Mouse (Mus musculus) heart, embryonic 12.5 days (tissue): ENCODE measurements around the gene Son. TPM values are rescaled to one million over a fixed set of nuclear protein-coding genes. Genes with fewer than 3 reads are reported as not detected.
A peak's percentile ranks its signal among the peaks of the same experiment; 100 is the strongest.

Experiments
- ATAC-seq: fragments of 200-750 bp; cut with Nextera tagmentation; 2 replicates; pipeline ENCODE4 v1.8.0; 2017; ENCODE audit warnings: moderate TSS enrichment, moderate library complexity; ENCODE audit not compliant: insufficient number of reproducible peaks, low FRiP score
- H3K27ac ChIP-seq: fragments of 300-500 bp; sonication (generic); 2 replicates; pipeline ENCODE4 v1.5.1; 2016; ENCODE audit warnings: mild to moderate bottlenecking, moderate library complexity; ENCODE audit not compliant: poor library complexity, severe bottlenecking
- H3K27me3 ChIP-seq: fragments of 300-500 bp; sonication (generic); replicated peaks from 2 replicates; pipeline ENCODE4 v1.6.1; 2016; ENCODE audit warnings: mild to moderate bottlenecking, moderate library complexity
- H3K36me3 ChIP-seq: fragments of 300-500 bp; sonication (generic); 2 replicates; pipeline ENCODE4 v1.6.1; 2016; ENCODE audit warnings: mild to moderate bottlenecking, moderate library complexity
- H3K4me1 ChIP-seq: fragments of 300-500 bp; sonication (generic); replicated peaks from 2 replicates; pipeline ENCODE4 v1.6.1; 2016; ENCODE audit warnings: mild to moderate bottlenecking
- H3K4me2 ChIP-seq: fragments of 300-500 bp; sonication (generic); 2 replicates; pipeline ENCODE4 v1.6.1; 2016; ENCODE audit warnings: mild to moderate bottlenecking, moderate library complexity
- H3K4me3 ChIP-seq: fragments of 300-500 bp; sonication (generic); 2 replicates; pipeline ENCODE4 v1.5.1; 2016; ENCODE audit warnings: mild to moderate bottlenecking
- H3K9ac ChIP-seq: fragments of 300-500 bp; sonication (generic); 2 replicates; pipeline ENCODE4 v1.6.1; 2016; ENCODE audit warnings: mild to moderate bottlenecking, moderate library complexity
- H3K9me3 ChIP-seq: fragments of 300-500 bp; sonication (generic); replicated peaks from 2 replicates; pipeline ENCODE4 v1.6.1; 2016; ENCODE audit warnings: mild to moderate bottlenecking, moderate library complexity
- whole genome bisulfite sequencing: fragments of 180-500 bp; shearing (Covaris S2); methylation state at CpG from one replicate; pipeline ENCODE4 v1.1.7; 2016; 5-methylcytosine and 5-hydroxymethylcytosine counted together
- polyA plus RNA-seq: library from polyadenylated mRNA; unstranded; fragments of >200 nt; fragmentation: Nextera tagmentation; extraction: Ambion mirVana; gene quantifications from 2 replicates; pipeline ENCODE4 v1.2.1, GENCODE M21; 2016

The Son gene
- polyA plus RNA-seq, 1 experiment from 2014 or later = 97.8 TPM

DNA sequence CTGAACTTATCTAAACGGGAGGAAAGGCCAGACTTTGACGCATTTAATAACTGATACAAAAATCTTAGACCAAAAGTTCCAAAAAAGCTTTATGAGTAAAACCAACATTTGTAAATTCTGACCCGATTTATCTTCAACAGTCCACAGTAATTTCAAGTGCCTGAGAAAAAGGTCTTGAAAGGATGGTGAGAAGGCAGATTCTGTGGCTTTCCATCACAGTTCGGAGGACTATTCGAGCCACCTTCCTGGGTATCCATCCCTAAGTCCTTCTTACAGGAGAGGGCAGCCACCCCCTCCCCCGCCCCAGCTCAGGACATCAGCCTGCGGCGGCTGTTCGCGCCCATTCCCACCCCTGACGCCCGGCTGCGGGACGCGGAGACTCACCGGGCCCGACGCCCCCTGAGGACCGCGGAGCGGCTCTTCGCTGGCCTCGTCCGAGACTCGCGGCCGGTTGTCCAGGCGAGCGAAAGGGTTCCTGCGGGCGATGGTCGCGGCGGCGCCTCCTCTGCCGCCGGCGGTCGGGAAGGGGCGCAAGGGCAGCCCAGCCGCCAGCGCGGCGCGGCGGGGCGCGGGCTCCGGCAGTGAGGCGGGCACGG is 40.8 kb downstream of the Son start:
- under 1% methylated on average over 50 of the region's 51 CpGs for WGBS
- H3K27me3 ChIP-seq = no peaks in the 10 kb centered on the region
- peaks cover 26% of the 10 kb centered on the region for H3K36me3 ChIP-seq
- H3K9ac ChIP-seq = peak overlapping the region; percentile 90
- H3K4me3 ChIP-seq = peak overlapping the region; percentile 81
- H3K4me2 ChIP-seq = peak overlapping the region; percentile 91
- H3K9me3 ChIP-seq = no peaks in the 10 kb centered on the region
- H3K27ac ChIP-seq = peak overlapping the region; percentile 90
- H3K4me1 ChIP-seq = peaks cover 18% of the 10 kb centered on the region
- ATAC-seq = peak; percentile 47

DNA sequence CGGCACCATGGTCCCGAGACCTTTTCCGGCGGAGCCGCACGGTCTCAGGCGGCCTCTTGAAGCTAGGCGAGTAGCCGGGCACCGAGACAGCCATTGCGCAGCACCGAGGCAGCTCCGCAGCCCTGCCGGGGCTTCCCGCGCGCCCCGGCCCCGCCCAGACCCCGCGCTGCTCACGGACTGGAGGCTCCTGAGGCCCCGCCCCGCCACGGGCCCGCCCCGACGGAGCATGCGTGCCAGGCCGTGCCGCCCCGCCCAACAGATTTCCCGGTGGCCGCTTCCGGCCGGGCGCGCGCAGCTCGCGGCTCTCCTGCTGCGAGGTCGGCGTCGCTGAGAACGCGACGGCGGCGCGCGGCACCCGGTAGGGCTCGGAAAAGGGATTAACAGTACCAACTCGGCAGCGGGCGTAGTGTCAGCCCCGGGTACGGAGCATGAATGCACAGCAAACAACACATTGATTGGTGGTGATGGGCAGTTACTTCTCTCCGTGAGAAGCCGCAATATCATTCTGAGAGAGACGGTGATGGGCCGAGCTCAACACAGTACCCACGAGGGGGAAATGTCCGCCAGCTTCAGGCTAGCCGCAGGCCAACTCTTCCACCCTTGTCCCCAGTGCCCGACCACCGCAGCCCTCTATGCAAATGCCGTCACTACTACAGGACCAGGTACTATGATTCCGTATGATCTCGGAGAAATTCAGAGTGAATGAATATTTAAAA is 41.5 kb downstream of the Son start, which contains the start of gene Donson:
TSS of gene Donson (minus strand) at position 152 of the 716 bp plus-strand sequence.
- Histone ChIP-seq H3K4me1 (peaks cover 18% of the 10 kb centered on the region), H3K9ac (peak within 1 kb of the TSS; percentile 90), H3K36me3 (peaks cover 27% of the 10 kb centered on the region), H3K27ac (peak within 1 kb of the TSS; percentile 90), H3K4me2 (peak within 1 kb of the TSS; percentile 91), H3K27me3 (no peaks in the 10 kb centered on the region), H3K4me3 (peak within 1 kb of the TSS; percentile 81), H3K9me3 (no peaks in the 10 kb centered on the region)
- peak; percentile 100 for ATAC-seq
- WGBS = under 1% methylated on average over 71 of the region's 71 CpGs

DNA sequence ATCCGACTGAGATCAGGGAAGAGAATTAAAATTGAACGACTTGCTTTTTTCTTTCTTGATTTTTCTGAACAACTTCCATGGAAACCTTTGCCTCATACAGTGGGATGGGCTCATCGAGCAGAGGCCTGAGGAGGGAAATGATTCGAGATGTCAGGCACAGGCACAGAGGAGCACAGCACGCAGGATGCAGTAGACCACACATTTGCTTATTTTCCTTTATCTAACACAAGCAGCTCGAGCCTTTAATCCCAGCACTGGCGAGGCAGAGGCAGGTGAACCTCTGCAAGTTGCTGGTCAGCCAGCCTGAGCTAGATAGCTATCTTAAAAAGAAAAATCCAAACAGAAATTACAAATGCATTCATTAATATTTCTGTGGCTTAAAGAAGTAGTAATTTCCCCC is 42.5 kb downstream of the Son start:
- Histone ChIP-seq H3K4me1 (peaks cover 18% of the 10 kb centered on the region), H3K9me3 (no peaks in the 10 kb centered on the region), H3K36me3 (peaks cover 22% of the 10 kb centered on the region), H3K9ac (0 out of 2 replicates have a peak overlapping the region, but pooled peaks have one; percentile 25), H3K27ac (no peak overlapping the region), H3K4me2 (peak overlapping the region; percentile 29; the same call in 1 of the 2 replicates), H3K27me3 (no peaks in the 10 kb centered on the region), H3K4me3 (no peak overlapping the region)
- WGBS = 32% methylated on average over 7 of the region's 7 CpGs
- ATAC-seq = no peak

DNA sequence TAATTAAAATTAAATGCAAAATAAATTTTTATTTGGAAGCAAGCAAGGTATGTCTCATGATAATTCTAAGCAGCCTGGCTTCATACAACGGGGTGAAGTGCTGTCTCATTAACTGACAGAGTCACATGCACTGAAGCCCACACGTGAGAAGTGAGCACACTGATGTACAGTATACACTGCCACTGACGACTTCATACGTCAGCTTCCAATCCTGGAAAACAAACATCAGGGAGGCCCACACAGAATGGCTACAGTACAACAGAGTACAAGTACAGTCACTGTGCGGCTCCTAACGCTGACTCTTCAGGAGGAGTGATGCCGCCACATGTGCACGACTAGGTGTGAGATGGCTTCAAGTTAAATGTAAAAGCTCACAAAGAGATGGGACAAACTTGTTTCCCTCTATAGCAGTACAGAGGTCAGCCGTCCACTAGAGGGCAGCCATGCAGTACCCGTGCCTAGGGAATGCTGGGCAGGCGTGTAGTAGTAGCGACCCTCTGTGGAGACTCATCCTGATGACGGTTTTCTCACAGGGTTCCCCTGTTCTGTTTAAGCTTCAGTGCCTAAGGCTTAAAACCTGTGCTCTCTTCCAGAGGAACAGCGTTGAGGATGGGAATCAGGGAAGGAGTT is 47.3 kb downstream of the Son start:
- peak; percentile 81 for ATAC-seq
- Histone ChIP-seq H3K27ac (no peak overlapping the region), H3K9me3 (no peaks in the 10 kb centered on the region), H3K9ac (no peak overlapping the region), H3K36me3 (peaks cover 43% of the 10 kb centered on the region), H3K4me1 (peaks cover 6% of the 10 kb centered on the region; the same call in 1 of the 2 replicates), H3K4me3 (no peak overlapping the region), H3K27me3 (no peaks in the 10 kb centered on the region), H3K4me2 (no peak overlapping the region)
- WGBS = 30% methylated on average over 14 of the region's 14 CpGs

DNA sequence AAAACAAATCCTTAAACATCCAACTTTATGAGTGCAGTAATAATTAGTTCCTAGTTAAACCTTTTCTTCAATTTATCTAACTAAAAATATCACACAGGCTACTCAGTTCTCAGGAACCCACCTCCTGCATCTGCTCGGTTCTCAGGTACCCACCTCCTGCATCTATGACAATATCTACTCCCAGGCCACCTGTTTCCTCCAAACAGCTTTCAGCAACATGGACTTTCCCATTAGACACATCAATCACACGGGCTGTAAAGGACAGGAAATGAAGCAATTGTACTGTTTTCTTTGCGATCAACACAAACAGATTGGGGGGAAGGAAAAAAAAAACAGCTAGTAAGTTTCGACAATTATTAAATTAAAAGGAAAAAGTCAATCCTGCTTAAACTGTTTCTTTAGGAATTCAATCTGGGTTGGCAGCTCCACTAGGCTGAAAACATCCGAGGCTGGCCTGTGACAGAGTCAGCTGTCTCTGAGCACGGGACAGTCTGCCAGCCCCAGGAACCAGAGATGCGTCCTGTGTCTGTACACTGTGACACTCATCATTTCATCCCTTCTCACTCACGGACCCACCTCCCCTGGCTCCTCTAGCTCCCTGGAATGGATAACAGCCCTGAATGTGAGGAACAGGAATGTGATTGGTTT is 47.9 kb downstream of the Son start:
- Histone ChIP-seq H3K4me2 (no peak overlapping the region), H3K9ac (no peak overlapping the region), H3K9me3 (no peaks in the 10 kb centered on the region), H3K27me3 (no peaks in the 10 kb centered on the region), H3K4me1 (no peaks in the 10 kb centered on the region; the same call in 1 of the 2 replicates), H3K27ac (no peak overlapping the region), H3K36me3 (peaks cover 46% of the 10 kb centered on the region), H3K4me3 (no peak overlapping the region)
- no peak for ATAC-seq
- WGBS = 51% methylated on average over 8 of the region's 8 CpGs

DNA sequence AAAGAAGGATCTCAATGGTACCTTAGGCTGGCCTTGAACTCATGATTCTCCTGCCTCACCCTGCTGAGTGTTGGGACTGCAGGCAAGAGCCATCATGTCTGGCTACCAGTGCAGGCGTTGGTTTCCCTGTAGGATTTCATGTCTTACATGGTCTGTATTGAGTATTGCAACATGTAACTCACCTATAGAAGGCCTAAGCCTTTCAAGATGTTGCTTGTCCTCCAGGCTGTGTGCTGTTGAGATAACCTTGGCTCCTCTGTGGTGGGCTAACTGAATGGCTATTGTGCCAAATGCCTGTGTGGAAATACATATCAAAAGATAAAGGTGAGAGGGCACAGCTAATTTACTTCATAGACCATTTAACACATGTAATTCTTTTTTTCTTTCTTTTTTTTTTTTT is 51.7 kb downstream of the Son start:
- Histone ChIP-seq H3K36me3 (peaks cover 69% of the 10 kb centered on the region), H3K9me3 (no peaks in the 10 kb centered on the region), H3K4me3 (no peak overlapping the region), H3K4me1 (no peaks in the 10 kb centered on the region; the same call in 1 of the 2 replicates), H3K4me2 (no peak overlapping the region), H3K9ac (no peak overlapping the region), H3K27ac (no peak overlapping the region), H3K27me3 (no peaks in the 10 kb centered on the region)
- ATAC-seq = no peak
- 89% methylated on average over 1 of the region's 1 CpGs for WGBS

DNA sequence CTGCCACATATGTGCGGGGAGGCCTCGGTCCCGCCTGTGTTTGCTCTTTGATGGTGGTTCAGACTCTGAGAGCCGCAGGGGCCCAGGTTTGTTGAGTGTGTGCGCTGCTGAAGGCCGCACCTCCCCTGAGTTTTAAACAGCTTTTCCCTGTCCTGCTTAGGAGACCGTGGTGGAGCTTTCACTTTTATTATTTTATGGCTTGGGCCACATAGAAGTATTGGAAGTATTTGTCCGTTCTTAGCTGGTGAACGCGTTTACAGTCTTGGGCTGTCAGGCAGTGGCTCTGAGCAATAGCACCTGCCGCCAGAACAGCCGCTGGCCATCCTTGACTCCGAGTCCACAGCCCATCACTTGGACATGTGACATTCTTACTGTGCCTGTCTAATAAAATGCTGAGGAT is 54.6 kb downstream of the Son start:
- Histone ChIP-seq H3K4me2 (no peak overlapping the region), H3K4me1 (no peaks in the 10 kb centered on the region), H3K36me3 (peaks cover 73% of the 10 kb centered on the region), H3K4me3 (no peak overlapping the region), H3K27ac (no peak overlapping the region), H3K9me3 (no peaks in the 10 kb centered on the region), H3K27me3 (no peaks in the 10 kb centered on the region), H3K9ac (no peak overlapping the region)
- WGBS = 84% methylated on average over 13 of the region's 13 CpGs
- no peak for ATAC-seq

DNA sequence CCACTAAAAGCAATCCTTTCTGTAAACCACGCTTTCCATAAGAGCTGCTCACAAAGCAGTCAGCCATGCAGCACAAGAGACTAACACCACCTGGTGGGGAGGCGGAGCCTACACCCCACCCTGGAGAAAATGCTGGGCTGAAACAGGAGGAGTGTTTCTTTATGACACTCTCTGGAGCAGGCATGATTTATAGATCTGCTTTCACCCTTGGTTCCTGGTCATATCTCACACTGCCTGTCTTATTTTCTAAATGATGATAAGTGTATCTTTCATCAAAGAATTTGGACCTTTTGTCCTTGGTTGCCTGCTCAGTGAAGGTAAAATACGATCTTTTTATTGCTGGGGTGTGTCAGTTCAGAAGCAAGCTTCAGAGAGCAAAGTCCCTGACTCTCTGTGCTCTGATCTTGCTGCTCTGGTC is 55.5 kb downstream of the Son start:
- Histone ChIP-seq H3K27ac (no peak overlapping the region), H3K4me2 (no peak overlapping the region), H3K27me3 (no peaks in the 10 kb centered on the region), H3K4me3 (no peak overlapping the region), H3K9ac (no peak overlapping the region), H3K36me3 (peaks cover 70% of the 10 kb centered on the region), H3K9me3 (no peaks in the 10 kb centered on the region), H3K4me1 (no peaks in the 10 kb centered on the region)
- 74% methylated on average over 3 of the region's 3 CpGs for WGBS
- ATAC-seq = no peak

DNA sequence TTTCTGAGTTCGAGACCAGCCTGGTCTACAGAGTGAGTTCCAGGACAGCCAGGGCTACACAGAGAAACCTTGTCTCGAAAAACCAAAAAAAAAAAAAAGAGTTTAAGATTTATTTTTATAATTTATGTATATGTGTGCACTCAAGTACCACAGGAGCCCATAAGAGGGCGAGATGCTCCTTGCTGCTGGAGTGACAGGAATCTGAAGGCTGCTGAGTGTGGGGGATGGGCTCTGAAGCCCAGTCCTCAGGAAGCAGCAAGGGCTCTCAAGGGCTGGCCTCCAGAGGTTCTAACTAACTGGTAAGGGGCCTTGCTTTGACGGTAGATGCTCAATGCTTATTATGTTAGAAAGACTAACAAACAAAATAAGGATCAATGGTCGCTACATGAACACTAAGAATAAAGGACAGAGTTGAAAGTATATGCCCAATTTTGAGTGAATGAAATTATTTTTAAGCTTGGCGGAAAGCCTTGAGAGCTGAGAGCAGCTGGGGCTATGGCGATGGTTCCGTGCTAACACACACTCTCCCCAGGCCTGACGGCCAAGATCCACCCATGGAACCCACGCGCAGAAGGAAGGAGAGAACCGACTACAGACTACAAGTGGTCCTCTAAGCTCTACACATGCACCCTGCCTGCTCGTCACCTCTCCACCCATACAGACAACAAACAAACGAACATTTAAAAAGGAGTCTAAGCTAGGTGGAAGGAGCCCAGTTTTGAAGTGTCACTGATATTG is 57.5 kb downstream of the Son start:
- no peak for ATAC-seq
- H3K9ac ChIP-seq = no peak overlapping the region
- H3K9me3 ChIP-seq = no peaks in the 10 kb centered on the region
- no peak overlapping the region for H3K4me2 ChIP-seq
- 78% methylated on average over 14 of the region's 14 CpGs for WGBS
- no peak overlapping the region for H3K4me3 ChIP-seq
- no peak overlapping the region for H3K27ac ChIP-seq
- peaks cover 69% of the 10 kb centered on the region for H3K36me3 ChIP-seq
- no peaks in the 10 kb centered on the region for H3K4me1 ChIP-seq
- no peaks in the 10 kb centered on the region for H3K27me3 ChIP-seq

DNA sequence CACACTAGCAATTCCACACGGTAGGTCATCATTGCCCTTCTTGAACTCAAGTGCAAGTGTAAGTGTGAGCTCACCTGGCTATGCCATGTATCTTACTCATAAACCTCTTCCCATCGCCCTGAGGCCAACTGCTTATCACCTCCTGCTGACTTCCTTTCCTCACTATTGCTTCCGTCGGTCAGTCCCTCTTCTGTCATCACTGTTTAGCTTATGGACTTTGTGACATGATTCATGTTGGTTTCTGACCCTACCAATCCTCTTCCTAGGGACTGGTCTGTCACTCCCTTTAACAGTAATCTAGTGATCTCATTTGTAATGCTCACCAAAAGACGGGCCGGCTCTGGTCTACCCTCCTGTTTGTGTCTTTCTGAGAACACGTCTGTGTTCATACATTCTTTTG is 62.9 kb downstream of the Son start:
- H3K4me1 ChIP-seq = no peaks in the 10 kb centered on the region
- ATAC-seq = no peak
- H3K27ac ChIP-seq = no peak overlapping the region
- no peak overlapping the region for H3K4me3 ChIP-seq
- H3K27me3 ChIP-seq = no peaks in the 10 kb centered on the region
- 71% methylated on average over 7 of the region's 7 CpGs for WGBS
- H3K9me3 ChIP-seq = no peaks in the 10 kb centered on the region
- H3K36me3 ChIP-seq = peaks cover 68% of the 10 kb centered on the region
- H3K9ac ChIP-seq = no peak overlapping the region
- H3K4me2 ChIP-seq = no peak overlapping the region
